In the genomic region with DNA sequence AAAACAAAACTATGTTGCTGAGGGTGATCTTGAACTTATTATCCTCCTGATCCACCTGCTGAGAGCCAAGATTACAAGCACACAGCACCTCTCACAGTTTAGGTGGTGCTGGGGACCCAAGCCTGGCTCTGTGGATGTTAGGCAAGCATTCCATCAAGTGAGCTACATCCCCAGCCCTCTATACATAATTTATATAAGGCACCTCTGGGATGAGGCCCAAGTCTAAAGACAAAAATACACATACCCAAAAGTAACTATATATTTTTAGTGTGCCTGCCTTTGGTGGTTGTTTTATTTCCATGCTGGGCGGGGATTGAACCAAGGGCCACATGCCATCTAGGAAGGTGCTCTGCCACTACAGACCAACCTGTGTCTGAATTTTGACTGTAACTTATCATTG, we compare ENCODE assay signal across 34 mouse cellular contexts. TPM values are rescaled to one million over a fixed set of nuclear protein-coding genes. Genes with fewer than 3 reads are reported as not detected.
"Had no signal": no experiment of that assay in that cellular context is flagged by ENCODE, and none has a peak within 500 bp of the region (broad histone marks: within the 10 kb centered on the region; RNA-seq: fewer than 3 reads in every experiment).

No protein-coding gene starts in this region.

- DNase-seq: left cerebral cortex, postnatal 4 days; liver; liver, embryonic 13.5 days; liver, postnatal 0 days; lung, adult 18-20 months; lung, adult 2 months; lung, embryonic 14.5 days; lung, postnatal 10 days; lung, postnatal 14 days; lung, postnatal 36 days; lung, postnatal 4 days; midbrain, embryonic 14.5 days had no signal

- H3K4me3 ChIP-seq: limb, embryonic 10.5 days; limb, embryonic 12.5 days; limb, embryonic 13.5 days; limb, embryonic 15.5 days; liver, embryonic 12.5 days; liver, embryonic 13.5 days; liver, embryonic 15.5 days; lung, embryonic 15.5 days; midbrain, embryonic 10.5 days; midbrain, embryonic 12.5 days; midbrain, embryonic 13.5 days; midbrain, embryonic 15.5 days; myocyte; neural tube, embryonic 12.5 days had no signal

- ATAC-seq: midbrain, embryonic 15.5 days had no signal

- H3K27ac ChIP-seq: limb, embryonic 10.5 days; limb, embryonic 12.5 days; limb, embryonic 13.5 days; limb, embryonic 15.5 days; liver, embryonic 12.5 days; liver, embryonic 13.5 days; liver, embryonic 14.5 days; liver, embryonic 15.5 days; lung, embryonic 15.5 days; macrophage; midbrain, embryonic 10.5 days; midbrain, embryonic 13.5 days; midbrain, embryonic 15.5 days; neural tube, embryonic 12.5 days had no signal

RNA-seq across cellular contexts. Expression of a gene that starts 24.4 kb away (rescaled TPM):
- total RNA-seq: megakaryocyte-erythroid progenitor cell, adult 5-6 weeks; monocyte, adult 5-6 weeks had no signal
- polyA plus RNA-seq: macrophage had no signal

RNA-seq across cellular contexts. Expression of a gene that starts 47.1 kb away (rescaled TPM):
- total RNA-seq: megakaryocyte progenitor cell, adult 5-6 weeks; megakaryocyte-erythroid progenitor cell, adult 5-6 weeks; monocyte, adult 5-6 weeks had no signal
- polyA plus RNA-seq: limb, embryonic 10.5 days; limb, embryonic 11.5 days; limb, embryonic 12.5 days; liver, embryonic 11.5 days; liver, embryonic 13.5 days; liver, embryonic 16.5 days; liver, postnatal 0 days; macrophage; midbrain, embryonic 14.5 days; neural tube, embryonic 11.5 days had no signal
